Mouse (Mus musculus) retina, adult 2 months (tissue): Measurements from ENCODE around the gene Rps12-ps3.

Source experiments
- DNase-seq: peaks from one replicate; pipeline ENCODE4 v3.0.0-alpha.2; 2012; ENCODE audit warnings: low read depth, low spot score

The Rps12-ps3 gene

GRCm38 (mm10) chr19:59351151-59351889 lies 29.2 kb downstream of the Rps12-ps3 start:
- no peak for DNase-seq

- no peak for DNase-seq
Measured at GRCm38 (mm10) chr19:59352760-59353159, 30.7 kb downstream of the Rps12-ps3 start.

GRCm38 (mm10) chr19:59354906-59355305 lies 32.8 kb downstream of the Rps12-ps3 start:
- DNase-seq, result no peak

- no peak for DNase-seq
Measured at GRCm38 (mm10) chr19:59356388-59356787, 34.3 kb downstream of the Rps12-ps3 start.

- no peak for DNase-seq
Measured at GRCm38 (mm10) chr19:59356843-59357595, 34.9 kb downstream of the Rps12-ps3 start.

- DNase-seq, result no peak
Measured at GRCm38 (mm10) chr19:59357878-59358277, 35.8 kb downstream of the Rps12-ps3 start.

GRCm38 (mm10) chr19:59359202-59359601 lies 37.1 kb downstream of the Rps12-ps3 start:
- DNase-seq, result no peak

GRCm38 (mm10) chr19:59360486-59360896 lies 38.4 kb downstream of the Rps12-ps3 start:
- DNase-seq, result no peak

- DNase-seq, result no peak
Measured at GRCm38 (mm10) chr19:59362646-59363045, 40.6 kb downstream of the Rps12-ps3 start.

GRCm38 (mm10) chr19:59363666-59364065 lies 41.6 kb downstream of the Rps12-ps3 start:
- no peak for DNase-seq

- no peak for DNase-seq
Measured at GRCm38 (mm10) chr19:59366724-59367123, 44.6 kb downstream of the Rps12-ps3 start.

GRCm38 (mm10) chr19:59367892-59368291 lies 45.8 kb downstream of the Rps12-ps3 start:
- no peak for DNase-seq

GRCm38 (mm10) chr19:59371016-59371415 lies 48.9 kb downstream of the Rps12-ps3 start:
- no peak for DNase-seq
